In genomic region chr4:125126761-125127160, GRCm38 (mm10) we compare ENCODE assay signal across 8 mouse cellular contexts. TPM values are rescaled to one million over a fixed set of nuclear protein-coding genes. Genes with fewer than 3 reads are reported as not detected.
DNase-seq lines count a peak whose midpoint lies in the region; ATAC-seq and TF ChIP-seq lines count a peak whose summit lies in the region.

No protein-coding gene starts in this region.

- no peaks in the 10 kb centered on the region for H3K9me3 ChIP-seq in kidney, postnatal 0 days (replicated peaks; ENCODE audit: low read length)
- no peaks in the 10 kb centered on the region for H3K9me3 ChIP-seq in embryonic facial prominence, embryonic 10.5 days
- no peaks in the 10 kb centered on the region for H3K9me3 ChIP-seq in hindbrain, embryonic 15.5 days
- no peaks in the 10 kb centered on the region for H3K9me3 ChIP-seq in midbrain, embryonic 15.5 days

- H3K4me2 ChIP-seq in kidney, postnatal 0 days (ENCODE audit: low read length) = peak overlapping the region; percentile 98
- peak overlapping the region; percentile 87 for H3K4me2 ChIP-seq in hindbrain, embryonic 15.5 days
- peak overlapping the region; percentile 99; the same call in 1 of the 2 replicates for H3K4me2 ChIP-seq in midbrain, embryonic 15.5 days

- H3K36me3 ChIP-seq in kidney, postnatal 0 days (ENCODE audit: insufficient read depth, low read length) = no peaks in the 10 kb centered on the region
- H3K36me3 ChIP-seq in embryonic facial prominence, embryonic 10.5 days (replicated peaks) = no peaks in the 10 kb centered on the region
- no peaks in the 10 kb centered on the region for H3K36me3 ChIP-seq in hindbrain, embryonic 15.5 days
- H3K36me3 ChIP-seq in midbrain, embryonic 15.5 days (replicated peaks) = no peaks in the 10 kb centered on the region

- DNase-seq in kidney, postnatal 0 days (ENCODE audit: low spot score) = no peak
- DNase-seq in kidney, postnatal 25 days = no peak
- no peak for DNase-seq in embryonic facial prominence, embryonic 10.5 days (ENCODE audit: low spot score)
- no peak for DNase-seq in left cerebral cortex, postnatal 10 days (ENCODE audit: extremely low spot score in 1 of 2, low spot score in 2 of 2)

- H3K4me1 ChIP-seq in kidney, postnatal 0 days (replicated peaks; ENCODE audit: insufficient read depth, low read length) = peaks cover 27% of the 10 kb centered on the region
- H3K4me1 ChIP-seq in embryonic facial prominence, embryonic 10.5 days = peaks cover 58% of the 10 kb centered on the region
- H3K4me1 ChIP-seq in hindbrain, embryonic 15.5 days (replicated peaks) = peaks cover 23% of the 10 kb centered on the region
- peaks cover 14% of the 10 kb centered on the region for H3K4me1 ChIP-seq in midbrain, embryonic 15.5 days

- no peak for TF ChIP-seq CTCF in kidney, postnatal 0 days (IDR thresholded peaks at IDR 0.05; ENCODE audit: low read depth)

- no peak for ATAC-seq in kidney, postnatal 0 days (replicated peaks; ENCODE audit: low FRiP score, low read depth)
- no peak for ATAC-seq in hindbrain, embryonic 15.5 days (ENCODE audit: low FRiP score, low read depth)
- no peak for ATAC-seq in midbrain, embryonic 15.5 days (replicated peaks)
- ATAC-seq in megakaryocyte progenitor cell, adult 5-6 weeks (replicated peaks; ENCODE audit: poor library complexity) = no peak
- no peak for ATAC-seq in frontal cortex, adult (ENCODE audit: low TSS enrichment)

- no peaks in the 10 kb centered on the region for H3K27me3 ChIP-seq in kidney, postnatal 0 days (ENCODE audit: insufficient read depth, low read length)
- H3K27me3 ChIP-seq in embryonic facial prominence, embryonic 10.5 days (replicated peaks; ENCODE audit: low read depth, poor library complexity, severe bottlenecking) = peaks cover 51% of the 10 kb centered on the region
- peaks cover 17% of the 10 kb centered on the region for H3K27me3 ChIP-seq in hindbrain, embryonic 15.5 days
- peaks cover 25% of the 10 kb centered on the region for H3K27me3 ChIP-seq in midbrain, embryonic 15.5 days (replicated peaks)

- H3K27ac ChIP-seq in kidney, postnatal 0 days = no peak overlapping the region
- no peak overlapping the region for H3K27ac ChIP-seq in embryonic facial prominence, embryonic 10.5 days (replicated peaks)
- no peak overlapping the region for H3K27ac ChIP-seq in hindbrain, embryonic 15.5 days (replicated peaks)
- H3K27ac ChIP-seq in midbrain, embryonic 15.5 days = no peak overlapping the region

- H3K9ac ChIP-seq in kidney, postnatal 0 days (ENCODE audit: low read depth, low read length) = peak overlapping the region; percentile 68; the same call in 1 of the 2 replicates
- no peak overlapping the region for H3K9ac ChIP-seq in hindbrain, embryonic 15.5 days
- no peak overlapping the region for H3K9ac ChIP-seq in midbrain, embryonic 15.5 days

- H3K4me3 ChIP-seq in kidney, postnatal 0 days (replicated peaks; ENCODE audit: low read depth, low read length) = peak overlapping the region; percentile 66
- H3K4me3 ChIP-seq in embryonic facial prominence, embryonic 10.5 days = peak overlapping the region; percentile 82
- peak overlapping the region; percentile 52; the same call in 1 of the 2 replicates for H3K4me3 ChIP-seq in hindbrain, embryonic 15.5 days
- no peak overlapping the region for H3K4me3 ChIP-seq in midbrain, embryonic 15.5 days

- intact Hi-C loops in left cerebral cortex, postnatal 10 days (cut with DNase I) = no loop called here

- WGBS in kidney, postnatal 0 days = 70% methylated on average over 7 of the region's 7 CpGs
- 79% methylated on average over 7 of the region's 7 CpGs for WGBS in embryonic facial prominence, embryonic 10.5 days
- 75% methylated on average over 7 of the region's 7 CpGs for WGBS in hindbrain, embryonic 15.5 days
- 72% methylated on average over 7 of the region's 7 CpGs for WGBS in midbrain, embryonic 15.5 days

RNA-seq across cellular contexts. Expression of gene Zc3h12a, which starts 0.9 kb away (rescaled TPM):
- 0.59 and 0.78 TPM in 2 replicates for polyA plus RNA-seq in kidney, postnatal 0 days (2015; fragmentation: Nextera tagmentation; extraction: Ambion mirVana)
- 0.49 and 0.64 TPM in 2 replicates for polyA plus RNA-seq in embryonic facial prominence, embryonic 10.5 days (2016; fragmentation: Nextera tagmentation; extraction: Ambion mirVana)
- polyA plus RNA-seq in hindbrain, embryonic 15.5 days (2015; fragmentation: Nextera tagmentation; extraction: Ambion mirVana) = 0.22 and 0.26 TPM in 2 replicates
- polyA plus RNA-seq in midbrain, embryonic 15.5 days (2015; fragmentation: Nextera tagmentation; extraction: Ambion mirVana) = 0.15 TPM in 2 replicates
- 1 to 10 TPM in 1 of 2 experiments, under 1 TPM in 1; 0.57 to 1.2 TPM for total RNA-seq in left cerebral cortex, postnatal 10 days (2021)
- total RNA-seq in megakaryocyte progenitor cell, adult 5-6 weeks (2015) = 6.0 and 6.2 TPM in 2 replicates
- total RNA-seq in megakaryocyte progenitor cell, adult 5-6 weeks (2017) = 2.3 and 3.6 TPM in 2 replicates

RNA-seq across cellular contexts. Expression of gene Meaf6, which starts 41.8 kb away (rescaled TPM):
- polyA plus RNA-seq in kidney, postnatal 0 days (2015; fragmentation: Nextera tagmentation; extraction: Ambion mirVana) = 49.5 and 50.8 TPM in 2 replicates
- 80.7 and 84.3 TPM in 2 replicates for polyA plus RNA-seq in embryonic facial prominence, embryonic 10.5 days (2016; fragmentation: Nextera tagmentation; extraction: Ambion mirVana)
- polyA plus RNA-seq in hindbrain, embryonic 15.5 days (2015; fragmentation: Nextera tagmentation; extraction: Ambion mirVana) = 139 and 149 TPM in 2 replicates
- polyA plus RNA-seq in midbrain, embryonic 15.5 days (2015; fragmentation: Nextera tagmentation; extraction: Ambion mirVana) = 152 and 168 TPM in 2 replicates
- 100 to 1,000 TPM; 142 to 151 TPM for total RNA-seq in left cerebral cortex, postnatal 10 days (2021)
- 37.5 and 48.8 TPM in 2 replicates for total RNA-seq in megakaryocyte progenitor cell, adult 5-6 weeks (2015)
- total RNA-seq in megakaryocyte progenitor cell, adult 5-6 weeks (2017) = 39.0 and 57.7 TPM in 2 replicates
